Mouse (Mus musculus) olfactory bulb, adult 2 months (tissue): ENCODE measurements around the gene Rbck1. TPM values are rescaled to one million over a fixed set of nuclear protein-coding genes. Genes with fewer than 3 reads are reported as not detected.
"Not testable (repeated sequence)": the region's sequence is repeated elsewhere in the genome, so short reads cannot be mapped to it uniquely, and the experiment has no call there.

Source experiments
- H3K27ac ChIP-seq: fragments of 200-500 bp; 2 replicates; pipeline ENCODE4 v1.5.1; 2012; ENCODE audit warnings: low read depth, low read length; ENCODE audit not compliant: insufficient read depth
- H3K4me1 ChIP-seq: fragments of 200-500 bp; 2 replicates; pipeline ENCODE4 v1.6.1; 2012; ENCODE audit warnings: low read length; ENCODE audit not compliant: control insufficient read depth, insufficient read depth
- H3K4me3 ChIP-seq: fragments of 200-500 bp; 2 replicates; pipeline ENCODE4 v1.5.1; 2012; ENCODE audit warnings: mild to moderate bottlenecking, low read depth, low read length, moderate library complexity; ENCODE audit not compliant: insufficient read depth
- CTCF ChIP-seq: fragments of 200-500 bp; IDR thresholded peaks from 2 replicates; pipeline ENCODE4 v1.5.1; 2012; ENCODE audit warnings: low read depth, mild to moderate bottlenecking, low read length, moderate library complexity; ENCODE audit not compliant: insufficient read depth
- POLR2A ChIP-seq: fragments of 200-500 bp; IDR thresholded peaks from 2 replicates; pipeline ENCODE4 v1.6.1; 2012; ENCODE audit warnings: mild to moderate bottlenecking, low read depth, low read length, moderate library complexity; ENCODE audit not compliant: insufficient read depth
- WGBS: fragments of 180-500 bp; shearing (Covaris S2); methylation state at CpG from one replicate; pipeline ENCODE4 v1.1.7; 2018; 5-methylcytosine and 5-hydroxymethylcytosine counted together
- polyA plus RNA-seq: library from polyadenylated mRNA; stranded (reverse); fragments of >200 nt; gene quantifications from 2 replicates; pipeline ENCODE4 v1.2.4, GENCODE M21; 2012; ENCODE audit warnings: low replicate concordance; ENCODE audit not compliant: missing spikeins, insufficient read depth, insufficient read length

Gene Rbck1
- polyA plus RNA-seq, 1 experiment: not detected

- under 1% methylated on average over 68 of the region's 70 CpGs for WGBS
- TF ChIP-seq POLR2A (peak; percentile 97), CTCF (no peak)
These were observed 38.6 kb downstream of the Rbck1 start, which contains the start of gene Tbc1d20 for GRCm38 (mm10) chr2:152293727-152294475. Gene Tbc1d20 (plus strand): TSS chr2:152293828.

GRCm38 (mm10) chr2:152293179-152293726 is 39.2 kb downstream of the Rbck1 start:
- no peak overlapping the region for H3K27ac ChIP-seq
- H3K4me3 ChIP-seq: peak overlapping the region; percentile 90
- TF ChIP-seq CTCF: no peak
- TF ChIP-seq POLR2A: no peak
- WGBS: under 1% methylated on average over 15 of the region's 15 CpGs
- no peaks in the 10 kb centered on the region for H3K4me1 ChIP-seq

More at GRCm38 (mm10) chr2:152293727-152294475, 38.6 kb downstream of the Rbck1 start, which contains the start of gene Tbc1d20:
- Histone ChIP-seq H3K27ac (no peak within 1 kb of the TSS), H3K4me1 (no peaks in the 10 kb centered on the region), H3K4me3 (peak within 1 kb of the TSS; percentile 90)

- Histone ChIP-seq H3K4me3 (no peak overlapping the region), H3K4me1 (no peaks in the 10 kb centered on the region), H3K27ac (no peak overlapping the region)
- 44% methylated on average over 2 of the region's 2 CpGs for WGBS
- TF ChIP-seq POLR2A (no peak), CTCF (no peak)
These were observed 40.0 kb downstream of the Rbck1 start for GRCm38 (mm10) chr2:152292475-152292874.

GRCm38 (mm10) chr2:152289623-152290022 is 42.8 kb downstream of the Rbck1 start:
- not testable (repeated sequence) for H3K4me1 ChIP-seq, H3K4me3 ChIP-seq, H3K27ac ChIP-seq
- 75% methylated on average over 2 of the region's 2 CpGs for WGBS

GRCm38 (mm10) chr2:152288046-152288445 is 44.4 kb downstream of the Rbck1 start:
- Histone ChIP-seq H3K4me3 (no peak overlapping the region), H3K4me1 (no peaks in the 10 kb centered on the region), H3K27ac (no peak overlapping the region)
- 85% methylated on average over 8 of the region's 8 CpGs for WGBS
- TF ChIP-seq POLR2A: no peak
- TF ChIP-seq CTCF: no peak

DNA sequence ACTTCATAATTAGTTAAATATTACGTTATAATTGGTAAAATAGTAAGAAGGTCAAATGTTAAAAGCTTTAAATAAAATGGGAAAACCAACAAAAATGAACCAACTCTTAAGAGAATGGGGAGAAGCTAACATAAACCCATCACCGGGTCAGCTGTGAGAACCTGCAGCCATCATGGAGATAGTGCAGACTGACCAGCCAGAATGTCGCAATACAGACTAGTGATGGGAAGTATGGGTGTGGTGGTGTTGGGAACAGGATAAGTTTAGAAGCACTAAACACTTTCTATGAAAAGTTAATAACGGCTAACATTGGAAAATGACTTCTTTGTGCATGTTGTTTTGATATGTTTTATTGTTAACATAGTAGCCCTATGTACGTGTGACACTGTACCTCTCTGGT is 44.9 kb downstream of the Rbck1 start:
- TF ChIP-seq CTCF: no peak
- no peak for TF ChIP-seq POLR2A
- Histone ChIP-seq H3K27ac (no peak overlapping the region), H3K4me1 (no peaks in the 10 kb centered on the region), H3K4me3 (no peak overlapping the region)
- 91% methylated on average over 5 of the region's 5 CpGs for WGBS

GRCm38 (mm10) chr2:152281407-152281806 is 51.0 kb downstream of the Rbck1 start:
- no peaks in the 10 kb centered on the region for H3K4me1 ChIP-seq
- H3K27ac ChIP-seq: no peak overlapping the region
- no peak for TF ChIP-seq CTCF
- TF ChIP-seq POLR2A: no peak
- 69% methylated on average over 3 of the region's 3 CpGs for WGBS
- no peak overlapping the region for H3K4me3 ChIP-seq

DNA sequence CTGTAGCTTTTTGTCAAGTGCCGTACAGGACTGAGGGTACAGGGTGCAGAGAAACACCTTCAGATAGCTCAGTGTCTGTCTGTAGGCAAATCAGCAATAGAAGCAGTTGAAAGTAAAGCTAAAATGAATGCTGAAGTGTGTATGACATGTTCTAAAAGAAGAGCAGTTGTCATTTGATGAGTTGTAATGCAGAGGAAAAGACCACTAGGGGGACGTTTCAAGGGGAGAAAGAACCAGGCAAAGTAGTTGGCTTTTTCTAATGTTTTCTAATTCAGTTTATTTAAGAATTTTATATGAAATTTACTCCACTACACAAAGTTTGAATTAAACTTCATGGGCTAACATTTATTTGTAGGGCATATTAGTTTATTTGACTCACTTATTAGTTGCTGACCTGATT is 58.8 kb downstream of the Rbck1 start:
- H3K4me1 ChIP-seq: no peaks in the 10 kb centered on the region
- H3K4me3 ChIP-seq: no peak overlapping the region
- H3K27ac ChIP-seq: no peak overlapping the region
- WGBS: 69% methylated on average over 2 of the region's 2 CpGs
- TF ChIP-seq CTCF (no peak), POLR2A (no peak)

Other genes starting within 250 kb of the Rbck1 start
- not detected in 2 replicates for gene Srxn1, start 227.1 kb downstream of the Rbck1 start, polyA plus RNA-seq
- not detected in 2 replicates for gene Tcf15, start 189.1 kb downstream of the Rbck1 start, polyA plus RNA-seq
- gene Csnk2a1, start 105.8 kb downstream of the Rbck1 start, polyA plus RNA-seq: 208 TPM in 1 of 2 replicates, not detected in the other
- gene Tbc1d20, start 38.8 kb downstream of the Rbck1 start, polyA plus RNA-seq: not detected in 2 replicates
- not detected in 2 replicates for gene Trib3, start 11.4 kb upstream of the Rbck1 start, polyA plus RNA-seq
- not detected in 2 replicates for gene Nrsn2, start 44.0 kb upstream of the Rbck1 start, polyA plus RNA-seq
- not detected in 2 replicates for gene Sox12, start 65.4 kb upstream of the Rbck1 start, polyA plus RNA-seq
- not detected in 2 replicates for gene Zcchc3, start 82.4 kb upstream of the Rbck1 start, polyA plus RNA-seq
- not detected in 2 replicates for gene 6820408C15Rik, start 82.9 kb upstream of the Rbck1 start, polyA plus RNA-seq
- not detected in 2 replicates for gene Defb23, start 132.0 kb upstream of the Rbck1 start, polyA plus RNA-seq
- gene Defb20, start 144.4 kb upstream of the Rbck1 start, polyA plus RNA-seq: not detected in 2 replicates
- gene Defb22, start 157.5 kb upstream of the Rbck1 start, polyA plus RNA-seq: not detected in 2 replicates
- not detected in 2 replicates for gene Defb26, start 179.0 kb upstream of the Rbck1 start, polyA plus RNA-seq
- gene Defb28, start 185.6 kb upstream of the Rbck1 start, polyA plus RNA-seq: not detected in 2 replicates
- not detected in 2 replicates for gene Defb29, start 207.4 kb upstream of the Rbck1 start, polyA plus RNA-seq
- not detected in 2 replicates for gene Gm17416, start 236.7 kb upstream of the Rbck1 start, polyA plus RNA-seq
- not detected in 2 replicates for gene Defb21, start 240.1 kb upstream of the Rbck1 start, polyA plus RNA-seq
- not detected in 2 replicates for gene Defb19, start 247.7 kb upstream of the Rbck1 start, polyA plus RNA-seq